Mouse (Mus musculus): ENCODE results near the gene Slc36a2. TPM values are rescaled to one million over a fixed set of nuclear protein-coding genes. Genes with fewer than 3 reads are reported as not detected.
A peak's percentile ranks its signal among the peaks of the same experiment; 100 is the strongest.

Gene Slc36a2
- polyA plus RNA-seq (2015; fragmentation: Nextera tagmentation; extraction: Ambion mirVana), result 2.9 and 4.3 TPM in 2 replicates

DNA sequence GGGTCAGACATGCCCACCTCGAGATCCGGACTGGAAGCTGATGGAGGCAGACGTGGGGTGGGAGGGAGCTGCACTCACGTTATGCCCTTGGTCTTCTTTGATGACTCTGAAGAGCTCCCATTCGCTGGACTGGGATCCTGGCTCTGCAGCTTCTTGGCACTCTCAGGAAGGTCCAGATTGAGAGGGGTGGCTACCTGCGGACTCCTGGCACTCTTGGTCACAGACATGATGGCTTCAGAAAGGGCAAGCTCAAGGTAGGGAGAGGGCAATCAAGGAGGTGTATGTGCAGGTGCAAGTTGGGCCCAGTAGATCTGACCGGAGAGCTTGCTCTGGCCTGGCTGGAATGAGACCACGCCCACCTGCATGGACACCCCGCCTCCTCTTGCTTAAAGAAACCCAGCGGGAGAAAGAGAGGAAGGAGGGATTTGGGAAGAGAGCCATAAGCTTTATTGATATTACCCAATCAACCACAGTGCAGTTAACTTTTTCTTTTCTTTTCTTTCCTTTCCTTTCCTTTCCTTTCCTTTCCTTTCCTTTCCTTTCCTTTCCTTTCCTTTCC, at the start of gene Slc36a2:
Slc36a2 (minus strand) TSS at position 345 of the 559 bp plus-strand sequence.
- no peak within 1 kb of the TSS for H3K9ac ChIP-seq
- H3K27ac ChIP-seq (replicated peaks), result no peak within 1 kb of the TSS
- peaks cover 19% of the 10 kb centered on the region for H3K4me1 ChIP-seq
- WGBS, result 41% methylated on average over 10 of the region's 10 CpGs
- ATAC-seq (ENCODE audit: extremely low read depth, insufficient number of reproducible peaks, low FRiP score, low TSS enrichment), result no peak; the same call in 1 of the 2 replicates
- H3K4me2 ChIP-seq, result peak within 1 kb of the TSS; percentile 34
- H3K27me3 ChIP-seq (replicated peaks), result no peaks in the 10 kb centered on the region
- no peaks in the 10 kb centered on the region for H3K9me3 ChIP-seq
- no peaks in the 10 kb centered on the region for H3K36me3 ChIP-seq
- peak within 1 kb of the TSS; percentile 22 for H3K4me3 ChIP-seq

DNA sequence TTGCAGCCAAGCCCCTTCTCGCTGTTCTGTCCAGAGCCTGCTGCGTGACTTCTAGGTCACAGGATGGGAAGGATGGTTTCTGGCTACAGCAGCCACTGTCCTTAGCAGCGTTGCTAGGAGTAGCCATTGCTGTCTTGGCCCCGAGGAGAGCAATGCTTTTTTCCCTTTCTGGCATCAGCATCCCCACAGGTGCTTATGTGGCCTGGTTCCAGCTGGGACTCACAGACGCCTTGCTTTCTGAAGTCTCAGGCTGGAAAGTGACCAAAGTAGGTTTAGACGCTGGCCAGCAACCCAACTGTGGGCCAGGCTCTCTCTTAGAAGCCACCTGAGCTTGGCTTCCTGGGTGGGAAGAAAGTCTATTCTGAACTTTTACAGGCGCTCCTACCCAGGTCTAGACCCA, 49.4 kb upstream of the Slc36a2 start:
- no peaks in the 10 kb centered on the region for H3K27me3 ChIP-seq (replicated peaks)
- no peaks in the 10 kb centered on the region for H3K4me1 ChIP-seq
- no peak overlapping the region for H3K4me3 ChIP-seq
- H3K9ac ChIP-seq, result no peak overlapping the region
- H3K9me3 ChIP-seq, result no peaks in the 10 kb centered on the region
- no peak overlapping the region for H3K4me2 ChIP-seq
- WGBS, result 85% methylated on average over 7 of the region's 7 CpGs
- no peak for ATAC-seq (ENCODE audit: extremely low read depth, insufficient number of reproducible peaks, low FRiP score, low TSS enrichment)
- H3K36me3 ChIP-seq, result peaks cover 29% of the 10 kb centered on the region
- H3K27ac ChIP-seq (replicated peaks), result no peak overlapping the region

DNA sequence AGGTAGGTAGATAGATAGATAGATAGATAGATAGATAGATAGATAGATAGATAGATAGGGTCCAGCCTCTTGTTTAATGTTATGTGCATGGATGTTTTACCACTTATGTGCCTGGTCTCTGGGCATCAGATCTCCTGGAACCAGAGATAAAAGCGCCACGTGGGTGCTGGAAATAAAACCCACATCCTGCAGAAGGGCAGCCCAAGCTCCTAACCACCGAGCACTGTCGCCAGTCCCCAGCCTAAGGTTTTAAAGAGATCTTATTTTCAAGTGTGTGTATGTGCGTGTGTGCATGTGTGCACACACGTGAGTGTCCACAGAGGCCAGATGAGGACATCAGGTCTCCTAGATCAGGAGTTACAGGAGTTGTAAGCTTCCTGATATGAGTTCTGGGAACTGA, 46.2 kb upstream of the Slc36a2 start:
- 81% methylated on average over 6 of the region's 6 CpGs for WGBS
- Histone ChIP-seq H3K9ac (no peak overlapping the region), H3K27me3 (replicated peaks) (no peaks in the 10 kb centered on the region), H3K4me1 (no peaks in the 10 kb centered on the region), H3K9me3 (no peaks in the 10 kb centered on the region), H3K4me2 (no peak overlapping the region), H3K27ac (replicated peaks) (no peak overlapping the region), H3K4me3 (no peak overlapping the region), H3K36me3 (peaks cover 43% of the 10 kb centered on the region)
- no peak for ATAC-seq (ENCODE audit: extremely low read depth, insufficient number of reproducible peaks, low FRiP score, low TSS enrichment)

DNA sequence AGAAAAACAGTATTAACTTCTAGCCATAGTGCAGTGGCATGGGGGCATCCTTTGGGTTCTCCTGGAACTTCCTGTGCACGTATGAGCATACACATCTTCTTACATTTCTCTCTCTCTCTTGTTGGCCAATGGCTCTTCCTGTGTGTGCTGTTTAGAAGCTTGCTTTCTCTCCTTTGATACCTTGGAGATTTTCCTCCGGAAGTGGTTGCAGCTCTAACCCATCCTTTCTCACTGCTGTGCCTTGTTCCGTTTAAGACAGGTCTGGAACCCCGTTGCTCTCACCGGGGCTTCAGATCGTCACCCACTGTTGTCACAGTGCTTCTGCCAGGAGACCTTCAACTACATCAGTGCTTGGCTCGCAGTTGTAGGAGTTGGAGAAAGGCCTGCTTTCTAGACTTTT, 36.4 kb upstream of the Slc36a2 start:
- Histone ChIP-seq H3K27ac (replicated peaks) (no peak overlapping the region), H3K36me3 (peaks cover 54% of the 10 kb centered on the region), H3K4me1 (peaks cover 12% of the 10 kb centered on the region; the same call in 1 of the 2 replicates), H3K9ac (no peak overlapping the region), H3K4me3 (no peak overlapping the region), H3K4me2 (no peak overlapping the region), H3K27me3 (replicated peaks) (no peaks in the 10 kb centered on the region), H3K9me3 (no peaks in the 10 kb centered on the region)
- WGBS, result 76% methylated on average over 7 of the region's 7 CpGs
- ATAC-seq (ENCODE audit: extremely low read depth, insufficient number of reproducible peaks, low FRiP score, low TSS enrichment), result no peak

DNA sequence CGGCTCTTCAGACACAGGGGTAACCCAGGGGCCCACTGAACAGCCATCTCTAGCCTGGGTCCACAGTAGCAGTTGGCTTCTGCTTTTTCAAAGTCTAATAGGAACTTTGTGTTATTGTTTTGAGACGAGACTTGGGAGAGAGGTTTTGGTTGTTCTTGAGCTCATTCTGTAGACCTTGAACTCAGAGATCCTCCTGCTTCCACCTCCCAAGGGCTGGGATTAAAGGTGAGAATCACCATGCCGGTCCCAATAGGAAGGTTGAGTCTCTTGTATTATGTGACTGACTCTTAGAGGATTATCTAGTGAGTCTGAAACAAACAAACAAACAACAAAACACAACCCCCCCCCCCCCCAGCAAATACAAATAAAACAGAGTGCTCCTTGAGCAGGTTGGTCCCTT, 33.6 kb upstream of the Slc36a2 start:
- H3K4me3 ChIP-seq, result no peak overlapping the region
- 78% methylated on average over 3 of the region's 3 CpGs for WGBS
- H3K36me3 ChIP-seq, result peaks cover 29% of the 10 kb centered on the region
- no peak overlapping the region for H3K27ac ChIP-seq (replicated peaks)
- H3K27me3 ChIP-seq (replicated peaks), result no peaks in the 10 kb centered on the region
- no peak for ATAC-seq (ENCODE audit: extremely low read depth, insufficient number of reproducible peaks, low FRiP score, low TSS enrichment)
- H3K4me1 ChIP-seq, result peaks cover 12% of the 10 kb centered on the region; the same call in 1 of the 2 replicates
- H3K9me3 ChIP-seq, result no peaks in the 10 kb centered on the region
- H3K4me2 ChIP-seq, result no peak overlapping the region
- H3K9ac ChIP-seq, result no peak overlapping the region

DNA sequence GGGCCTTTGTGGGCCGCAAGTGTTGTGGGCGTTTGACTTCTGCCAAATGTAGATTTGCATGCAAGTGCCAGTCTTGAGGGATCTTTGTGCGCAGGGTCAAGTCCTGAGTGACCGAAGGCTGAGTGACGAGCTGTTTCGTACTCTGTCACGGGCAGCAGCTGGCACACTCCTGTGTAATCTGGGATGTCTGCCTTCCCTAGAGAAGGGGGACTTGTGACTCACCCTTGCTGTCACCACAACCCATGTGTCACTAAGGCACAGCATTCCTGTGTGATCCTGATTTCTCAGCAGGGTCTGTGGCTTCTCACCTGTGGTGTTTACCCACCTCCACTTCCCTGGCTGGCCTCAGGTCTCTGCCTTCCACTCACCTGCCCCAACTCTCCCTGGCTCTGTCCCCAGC, 33.0 kb upstream of the Slc36a2 start:
- Histone ChIP-seq H3K9ac (no peak overlapping the region), H3K4me2 (no peak overlapping the region), H3K36me3 (peaks cover 25% of the 10 kb centered on the region), H3K4me3 (no peak overlapping the region), H3K9me3 (no peaks in the 10 kb centered on the region), H3K27me3 (replicated peaks) (no peaks in the 10 kb centered on the region), H3K4me1 (peaks cover 12% of the 10 kb centered on the region; the same call in 1 of the 2 replicates), H3K27ac (replicated peaks) (no peak overlapping the region)
- no peak for ATAC-seq (ENCODE audit: extremely low read depth, insufficient number of reproducible peaks, low FRiP score, low TSS enrichment)
- WGBS, result 77% methylated on average over 7 of the region's 7 CpGs

DNA sequence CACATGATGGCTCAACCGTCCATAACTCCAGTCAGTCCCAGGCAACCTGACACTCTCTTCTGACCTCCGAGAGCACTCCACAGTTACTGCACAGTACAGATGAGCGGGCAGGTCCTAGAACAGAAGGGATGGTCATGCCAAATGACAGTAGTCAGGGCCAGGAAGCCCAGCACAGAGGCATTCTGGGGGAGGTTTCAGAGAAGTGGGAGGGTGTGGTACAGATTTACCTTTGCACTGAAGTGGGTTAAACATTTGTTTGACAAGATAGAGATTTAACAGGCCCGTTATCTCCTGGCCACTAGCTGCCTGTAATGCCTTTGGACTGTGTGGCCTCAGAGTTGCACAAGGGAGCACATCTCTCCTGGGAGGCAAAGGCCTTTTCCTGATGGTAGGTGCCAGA, 32.5 kb upstream of the Slc36a2 start:
- Histone ChIP-seq H3K27ac (replicated peaks) (no peak overlapping the region), H3K36me3 (peaks cover 25% of the 10 kb centered on the region), H3K27me3 (replicated peaks) (no peaks in the 10 kb centered on the region), H3K9me3 (no peaks in the 10 kb centered on the region), H3K4me2 (no peak overlapping the region), H3K4me1 (peaks cover 12% of the 10 kb centered on the region; the same call in 1 of the 2 replicates), H3K4me3 (no peak overlapping the region), H3K9ac (no peak overlapping the region)
- WGBS, result 62% methylated on average over 4 of the region's 4 CpGs
- no peak for ATAC-seq (ENCODE audit: extremely low read depth, insufficient number of reproducible peaks, low FRiP score, low TSS enrichment)

DNA sequence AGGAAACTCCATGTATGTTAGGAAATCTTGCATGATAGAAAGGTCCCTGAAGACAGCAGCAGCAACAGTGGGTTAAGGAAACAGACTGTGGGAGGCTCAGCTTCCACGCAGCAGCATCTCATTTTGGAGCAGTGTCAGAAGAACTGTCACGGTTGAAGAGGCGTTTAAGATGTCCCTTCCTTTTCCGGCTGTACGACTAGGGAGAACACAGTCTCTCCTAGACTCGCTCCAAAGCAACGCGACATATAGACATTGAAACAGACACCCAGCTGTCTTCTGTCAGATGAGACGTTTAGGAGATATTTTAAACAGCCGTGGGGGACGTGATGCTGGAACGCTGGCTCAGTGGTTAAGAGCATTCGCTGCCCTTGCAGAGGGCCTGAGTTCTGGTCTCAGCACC, 32.0 kb upstream of the Slc36a2 start:
- no peaks in the 10 kb centered on the region for H3K9me3 ChIP-seq
- H3K4me3 ChIP-seq, result no peak overlapping the region
- peaks cover 20% of the 10 kb centered on the region for H3K36me3 ChIP-seq
- peaks cover 12% of the 10 kb centered on the region; the same call in 1 of the 2 replicates for H3K4me1 ChIP-seq
- 66% methylated on average over 13 of the region's 13 CpGs for whole genome bisulfite sequencing
- ATAC-seq (ENCODE audit: extremely low read depth, insufficient number of reproducible peaks, low FRiP score, low TSS enrichment), result no peak
- H3K27me3 ChIP-seq (replicated peaks), result no peaks in the 10 kb centered on the region
- H3K9ac ChIP-seq, result no peak overlapping the region
- H3K27ac ChIP-seq (replicated peaks), result no peak overlapping the region
- H3K4me2 ChIP-seq, result no peak overlapping the region

DNA sequence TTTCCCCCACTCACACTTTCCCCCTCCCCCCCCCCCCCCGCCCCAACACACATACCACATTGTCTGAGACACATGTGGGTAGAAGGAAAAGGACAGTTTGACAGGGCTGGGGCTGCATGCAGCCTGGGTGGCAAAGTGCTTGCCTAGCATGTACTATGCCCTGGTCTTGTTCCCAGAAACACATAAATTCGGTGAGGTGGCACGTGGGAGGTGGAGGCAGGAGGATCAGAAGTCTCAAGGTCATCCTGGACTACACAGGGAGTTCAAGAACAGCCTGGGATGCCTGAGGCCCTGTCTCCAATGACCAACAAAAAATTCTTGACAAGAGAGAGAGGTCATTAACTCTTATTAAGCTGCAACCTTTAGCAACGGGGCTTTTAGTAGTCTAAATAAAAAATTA, 31.2 kb upstream of the Slc36a2 start:
- no peak overlapping the region for H3K4me2 ChIP-seq
- H3K9me3 ChIP-seq, result no peaks in the 10 kb centered on the region
- no peak overlapping the region for H3K4me3 ChIP-seq
- no peaks in the 10 kb centered on the region for H3K27me3 ChIP-seq (replicated peaks)
- H3K4me1 ChIP-seq, result peaks cover 12% of the 10 kb centered on the region; the same call in 1 of the 2 replicates
- ATAC-seq (ENCODE audit: extremely low read depth, insufficient number of reproducible peaks, low FRiP score, low TSS enrichment), result no peak
- H3K27ac ChIP-seq (replicated peaks), result no peak overlapping the region
- H3K9ac ChIP-seq, result no peak overlapping the region
- H3K36me3 ChIP-seq, result peaks cover 16% of the 10 kb centered on the region
- 55% methylated on average over 4 of the region's 4 CpGs for WGBS

DNA sequence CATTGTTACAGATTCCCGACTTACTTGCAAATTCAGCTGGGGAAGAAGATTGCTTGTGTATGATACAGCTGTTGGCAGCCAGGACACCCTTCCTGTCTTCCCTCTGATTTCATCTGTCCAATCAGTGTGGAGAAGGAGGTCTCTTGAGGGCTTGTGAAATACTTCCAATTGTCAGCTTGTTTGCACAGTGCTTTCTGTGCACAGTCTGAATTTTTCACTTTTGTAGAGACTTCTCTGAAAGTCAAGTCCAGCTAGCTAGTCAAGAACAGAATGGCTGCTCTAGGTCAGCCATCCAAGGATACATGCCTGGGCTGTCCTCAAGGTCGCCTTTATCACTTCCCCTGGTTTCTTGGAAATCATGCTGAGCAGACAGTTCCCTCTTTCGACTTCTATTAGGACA, 30.1 kb upstream of the Slc36a2 start:
- H3K4me1 ChIP-seq, result peaks cover 13% of the 10 kb centered on the region; the same call in 1 of the 2 replicates
- H3K36me3 ChIP-seq, result peaks cover 13% of the 10 kb centered on the region
- H3K9me3 ChIP-seq, result no peaks in the 10 kb centered on the region
- no peaks in the 10 kb centered on the region for H3K27me3 ChIP-seq (replicated peaks)
- no peak overlapping the region for H3K27ac ChIP-seq (replicated peaks)
- 49% methylated on average over 3 of the region's 3 CpGs for WGBS
- no peak overlapping the region for H3K4me3 ChIP-seq
- H3K9ac ChIP-seq, result no peak overlapping the region
- H3K4me2 ChIP-seq, result no peak overlapping the region
- ATAC-seq (ENCODE audit: extremely low read depth, insufficient number of reproducible peaks, low FRiP score, low TSS enrichment), result no peak

DNA sequence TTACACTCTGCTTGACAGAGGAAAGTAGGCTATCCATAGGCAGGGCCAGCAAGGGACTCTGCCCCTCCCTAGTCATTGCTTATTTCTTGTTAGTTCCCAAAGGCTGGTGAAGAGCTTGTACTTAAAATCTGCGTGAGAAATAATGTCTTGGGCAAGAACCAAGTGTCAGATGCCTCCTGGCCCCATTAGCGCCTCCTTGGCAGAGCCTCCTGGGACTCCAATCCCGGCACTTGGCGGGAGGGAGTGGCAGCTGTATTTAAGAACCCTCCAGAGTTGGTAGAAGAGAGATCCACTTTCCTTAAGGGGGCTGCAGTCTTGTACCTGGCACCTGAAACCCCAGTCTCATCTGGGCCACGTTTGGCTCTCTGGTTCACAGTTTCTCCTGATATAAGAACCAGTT, 29.3 kb upstream of the Slc36a2 start:
- Histone ChIP-seq H3K4me1 (peaks cover 17% of the 10 kb centered on the region; the same call in 1 of the 2 replicates), H3K4me3 (no peak overlapping the region), H3K36me3 (peaks cover 5% of the 10 kb centered on the region), H3K27ac (replicated peaks) (no peak overlapping the region), H3K9ac (no peak overlapping the region), H3K4me2 (no peak overlapping the region), H3K27me3 (replicated peaks) (no peaks in the 10 kb centered on the region), H3K9me3 (no peaks in the 10 kb centered on the region)
- WGBS, result 80% methylated on average over 5 of the region's 5 CpGs
- no peak for ATAC-seq (ENCODE audit: extremely low read depth, insufficient number of reproducible peaks, low FRiP score, low TSS enrichment)

DNA sequence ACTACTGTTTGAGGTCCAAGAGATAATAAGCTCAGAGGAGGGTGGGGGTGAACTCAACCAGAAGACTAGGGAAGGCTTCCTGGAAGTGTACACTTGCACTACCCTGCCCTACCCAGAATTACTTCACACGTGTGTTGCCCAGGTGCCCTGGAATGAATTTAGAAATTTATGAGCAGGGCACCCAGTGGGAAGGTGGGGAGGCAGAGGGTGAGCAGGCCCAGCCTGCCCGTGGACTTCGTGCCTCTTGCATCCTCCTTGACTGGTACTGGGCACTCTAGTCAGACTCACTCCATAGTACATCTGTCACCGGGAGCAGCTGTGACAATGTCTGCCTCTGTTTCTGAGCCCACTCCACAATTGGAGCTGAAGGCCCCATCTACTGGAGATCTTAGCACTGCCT, 28.6 kb upstream of the Slc36a2 start:
- no peaks in the 10 kb centered on the region for H3K27me3 ChIP-seq (replicated peaks)
- H3K36me3 ChIP-seq, result peaks cover 2% of the 10 kb centered on the region; the same call in 1 of the 2 replicates
- peaks cover 17% of the 10 kb centered on the region; the same call in 1 of the 2 replicates for H3K4me1 ChIP-seq
- no peak overlapping the region for H3K27ac ChIP-seq (replicated peaks)
- H3K9ac ChIP-seq, result no peak overlapping the region
- H3K9me3 ChIP-seq, result no peaks in the 10 kb centered on the region
- no peak overlapping the region for H3K4me2 ChIP-seq
- WGBS, result 85% methylated on average over 4 of the region's 4 CpGs
- no peak overlapping the region for H3K4me3 ChIP-seq
- no peak for ATAC-seq (ENCODE audit: extremely low read depth, insufficient number of reproducible peaks, low FRiP score, low TSS enrichment)

Data from heart, embryonic 13.5 days (tissue).